In the genomic region with DNA sequence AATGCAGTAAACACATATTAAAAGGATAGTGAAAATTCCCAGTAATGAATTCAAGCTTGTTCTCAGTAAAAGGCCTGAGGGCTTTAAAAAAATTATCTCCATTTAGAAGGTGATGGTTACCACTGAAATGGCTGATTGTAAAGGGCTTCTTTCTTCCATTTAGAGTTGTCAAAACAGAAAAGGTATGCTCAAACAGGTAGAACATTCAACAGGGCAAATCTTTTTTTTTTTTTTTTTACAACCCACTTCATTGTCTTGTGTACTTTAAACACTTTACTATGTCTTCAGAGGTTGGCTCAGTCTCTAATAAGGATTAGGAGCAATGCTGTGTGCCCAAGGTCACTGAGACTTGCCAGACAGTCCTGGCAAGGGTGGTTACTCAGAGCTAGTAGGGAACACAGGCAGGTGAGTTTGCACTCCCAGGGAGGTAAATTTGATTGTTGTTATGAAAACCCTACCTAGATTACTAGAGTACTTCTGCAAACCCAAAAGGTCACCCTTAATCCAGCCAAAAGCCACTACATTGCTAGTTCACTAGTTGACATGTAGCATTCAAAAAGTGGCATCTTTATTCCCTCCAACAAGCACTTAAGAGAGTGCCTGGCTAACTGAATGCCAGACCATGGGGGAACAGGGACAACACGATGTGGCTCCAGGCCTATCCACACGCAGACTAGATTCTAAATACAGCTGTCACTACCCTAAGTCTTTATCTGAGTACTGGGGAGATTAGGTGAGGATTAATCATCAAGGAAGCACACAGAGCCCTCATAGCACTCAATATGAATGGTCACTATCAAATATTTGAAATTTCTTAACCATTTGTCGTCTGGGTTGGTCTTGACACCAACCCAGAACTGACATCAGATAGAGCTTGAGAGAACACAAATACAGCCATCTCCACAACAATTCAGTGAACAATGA, we compare ENCODE assay signal across 8 mouse cellular contexts. TPM values are rescaled to one million over a fixed set of nuclear protein-coding genes. Genes with fewer than 3 reads are reported as not detected.
DNase-seq lines count a peak whose midpoint lies in the region; ATAC-seq and TF ChIP-seq lines count a peak whose summit lies in the region.
"Had no signal": no experiment of that assay in that cellular context is flagged by ENCODE, and none has a peak within 500 bp of the region (broad histone marks: within the 10 kb centered on the region; RNA-seq: fewer than 3 reads in every experiment).

No protein-coding gene starts in this region.

- no peak overlapping the region; the same call in 1 of the 2 replicates for H3K9ac ChIP-seq in embryonic facial prominence, embryonic 14.5 days (ENCODE audit: low read depth, low read length)
- H3K9ac ChIP-seq in intestine, embryonic 15.5 days: 0 out of 2 replicates have a peak overlapping the region, but pooled peaks have one; percentile 8
- peak overlapping the region; percentile 80; the same call in 1 of the 2 replicates for H3K9ac ChIP-seq in neural tube, embryonic 15.5 days (replicated peaks)

- peak overlapping the region; percentile 84 for H3K4me3 ChIP-seq in left cerebral cortex, adult 2 months
- H3K4me3 ChIP-seq in embryonic facial prominence, embryonic 14.5 days (ENCODE audit: low read depth, low read length): peak overlapping the region; percentile 75; the same call in 1 of the 2 replicates
- no peak overlapping the region for H3K4me3 ChIP-seq in intestine, embryonic 15.5 days (replicated peaks)
- peak overlapping the region; percentile 81 for H3K4me3 ChIP-seq in neural tube, embryonic 15.5 days (replicated peaks)

- H3K36me3 ChIP-seq in embryonic facial prominence, embryonic 14.5 days (ENCODE audit: control insufficient read depth, insufficient read depth, low read length): no peaks in the 10 kb centered on the region
- H3K36me3 ChIP-seq in intestine, embryonic 15.5 days: no peaks in the 10 kb centered on the region
- H3K36me3 ChIP-seq in neural tube, embryonic 15.5 days: no peaks in the 10 kb centered on the region

- DNase-seq in left cerebral cortex, adult 2 months (ENCODE audit: extremely low spot score in 1 of 2, low spot score in 2 of 2): no peak
- DNase-seq in left cerebral cortex, postnatal 36 days (ENCODE audit: low spot score in 2 of 2): no peak
- DNase-seq in embryonic facial prominence, embryonic 14.5 days (ENCODE audit: low spot score): no peak
- no peak for DNase-seq in left cerebral cortex, adult 11 months (ENCODE audit: low spot score)
- DNase-seq in spleen, postnatal 10 days (ENCODE audit: low spot score in 2 of 2): no peak

- H3K27me3 ChIP-seq in embryonic facial prominence, embryonic 14.5 days (replicated peaks; ENCODE audit: control insufficient read depth, insufficient read depth, low read length): no peaks in the 10 kb centered on the region
- H3K27me3 ChIP-seq in intestine, embryonic 15.5 days (replicated peaks): peaks cover 14% of the 10 kb centered on the region
- no peaks in the 10 kb centered on the region for H3K27me3 ChIP-seq in neural tube, embryonic 15.5 days (replicated peaks)

- ATAC-seq in embryonic facial prominence, embryonic 14.5 days (ENCODE audit: low read depth): no peak
- ATAC-seq in intestine, embryonic 15.5 days: no peak
- ATAC-seq in neural tube, embryonic 15.5 days (ENCODE audit: low FRiP score): no peak

- H3K9me3 ChIP-seq in embryonic facial prominence, embryonic 14.5 days (ENCODE audit: control insufficient read depth, low read length): no peaks in the 10 kb centered on the region
- no peaks in the 10 kb centered on the region for H3K9me3 ChIP-seq in intestine, embryonic 15.5 days
- no peaks in the 10 kb centered on the region for H3K9me3 ChIP-seq in neural tube, embryonic 15.5 days (replicated peaks)

- intact Hi-C loops in left cerebral cortex, adult 2 months (cut with DNase I): loop anchor here (2.0 kb wide), 1 partner anchor 35 kb away; the partner anchor contains the start of gene Atp6v0c
- intact Hi-C loops in left cerebral cortex, postnatal 36 days (cut with DNase I): no loop called here

- peak overlapping the region; percentile 92 for H3K4me2 ChIP-seq in embryonic facial prominence, embryonic 14.5 days (ENCODE audit: low read depth, low read length)
- peak overlapping the region; percentile 96 for H3K4me2 ChIP-seq in intestine, embryonic 15.5 days (replicated peaks)
- peak overlapping the region; percentile 95 for H3K4me2 ChIP-seq in neural tube, embryonic 15.5 days

- H3K4me1 ChIP-seq in embryonic facial prominence, embryonic 14.5 days (ENCODE audit: control insufficient read depth, insufficient read depth, low read length): peaks cover 51% of the 10 kb centered on the region
- H3K4me1 ChIP-seq in intestine, embryonic 15.5 days (replicated peaks): peaks cover 67% of the 10 kb centered on the region
- peaks cover 86% of the 10 kb centered on the region for H3K4me1 ChIP-seq in neural tube, embryonic 15.5 days

- 74% methylated on average over 3 of the region's 3 CpGs for WGBS in embryonic facial prominence, embryonic 14.5 days
- 49% methylated on average over 3 of the region's 3 CpGs for WGBS in intestine, embryonic 15.5 days
- 79% methylated on average over 3 of the region's 3 CpGs for WGBS in neural tube, embryonic 15.5 days

- H3K27ac ChIP-seq in left cerebral cortex, adult 2 months: no peak overlapping the region
- no peak overlapping the region for H3K27ac ChIP-seq in embryonic facial prominence, embryonic 14.5 days (replicated peaks; ENCODE audit: low read depth, low read length)
- H3K27ac ChIP-seq in intestine, embryonic 15.5 days: peak overlapping the region; percentile 52; the same call in 1 of the 2 replicates
- H3K27ac ChIP-seq in neural tube, embryonic 15.5 days (replicated peaks): no peak overlapping the region
- H3K27ac ChIP-seq: kidney, postnatal 0 days had no signal

- TF ChIP-seq CTCF in left cerebral cortex, adult 2 months (IDR thresholded peaks at IDR 0.05): no peak

RNA-seq across cellular contexts. Expression of gene Tbc1d24, which starts 1.5 kb away (rescaled TPM):
- 10 to 100 TPM; 63.3 to 69.7 TPM for total RNA-seq in left cerebral cortex, adult 2 months (2021)
- total RNA-seq in left cerebral cortex, postnatal 36 days (2021): 10 to 100 TPM; 64.4 to 65.5 TPM
- polyA plus RNA-seq in embryonic facial prominence, embryonic 14.5 days (2014; fragmentation: Nextera tagmentation; extraction: Ambion mirVana): 4.6 and 6.4 TPM in 2 replicates
- polyA plus RNA-seq in intestine, embryonic 15.5 days (2015; fragmentation: Nextera tagmentation; extraction: Ambion mirVana): 4.7 and 5.9 TPM in 2 replicates
- 21.0 and 24.0 TPM in 2 replicates for polyA plus RNA-seq in neural tube, embryonic 15.5 days (2015; fragmentation: Nextera tagmentation; extraction: Ambion mirVana)

RNA-seq across cellular contexts. Expression of gene Ntn3, which starts 5.5 kb away (rescaled TPM):
- 10 to 100 TPM; 10.5 to 11.5 TPM for total RNA-seq in left cerebral cortex, adult 2 months (2021)
- 10 to 100 TPM; 10.0 to 10.4 TPM for total RNA-seq in left cerebral cortex, postnatal 36 days (2021)
- 9.6 and 10.7 TPM in 2 replicates for polyA plus RNA-seq in embryonic facial prominence, embryonic 14.5 days (2014; fragmentation: Nextera tagmentation; extraction: Ambion mirVana)
- 5.9 and 6.2 TPM in 2 replicates for polyA plus RNA-seq in intestine, embryonic 15.5 days (2015; fragmentation: Nextera tagmentation; extraction: Ambion mirVana)
- 5.9 and 6.0 TPM in 2 replicates for polyA plus RNA-seq in neural tube, embryonic 15.5 days (2015; fragmentation: Nextera tagmentation; extraction: Ambion mirVana)

RNA-seq across cellular contexts. Expression of gene Tedc2, which starts 16.8 kb away (rescaled TPM):
- 10 to 100 TPM; 10.8 to 11.0 TPM for total RNA-seq in left cerebral cortex, adult 2 months (2021)
- 10 to 100 TPM in 1 of 2 experiments, 1 to 10 TPM in 1; 9.4 to 14.2 TPM for total RNA-seq in left cerebral cortex, postnatal 36 days (2021)
- 9.2 and 9.9 TPM in 2 replicates for polyA plus RNA-seq in embryonic facial prominence, embryonic 14.5 days (2014; fragmentation: Nextera tagmentation; extraction: Ambion mirVana)
- 9.9 and 10.1 TPM in 2 replicates for polyA plus RNA-seq in intestine, embryonic 15.5 days (2015; fragmentation: Nextera tagmentation; extraction: Ambion mirVana)
- polyA plus RNA-seq in neural tube, embryonic 15.5 days (2015; fragmentation: Nextera tagmentation; extraction: Ambion mirVana): 8.8 and 10.7 TPM in 2 replicates

RNA-seq across cellular contexts. Expression of gene Atp6v0c, which starts 34.4 kb away (rescaled TPM):
- total RNA-seq in left cerebral cortex, adult 2 months (2021): 1,000 to 10,000 TPM; 1,211 to 1,240 TPM
- total RNA-seq in left cerebral cortex, postnatal 36 days (2021): 1,000 to 10,000 TPM; 1,241 to 1,448 TPM
- polyA plus RNA-seq in embryonic facial prominence, embryonic 14.5 days (2014; fragmentation: Nextera tagmentation; extraction: Ambion mirVana): 573 and 574 TPM in 2 replicates
- polyA plus RNA-seq in intestine, embryonic 15.5 days (2015; fragmentation: Nextera tagmentation; extraction: Ambion mirVana): 572 and 634 TPM in 2 replicates
- 1,457 and 1,659 TPM in 2 replicates for polyA plus RNA-seq in neural tube, embryonic 15.5 days (2015; fragmentation: Nextera tagmentation; extraction: Ambion mirVana)

RNA-seq across cellular contexts. Expression of gene Amdhd2, which starts 40.3 kb away (rescaled TPM):
- 10 to 100 TPM; 29.2 to 32.0 TPM for total RNA-seq in left cerebral cortex, adult 2 months (2021)
- 10 to 100 TPM; 29.1 to 29.5 TPM for total RNA-seq in left cerebral cortex, postnatal 36 days (2021)
- 28.3 and 33.3 TPM in 2 replicates for polyA plus RNA-seq in embryonic facial prominence, embryonic 14.5 days (2014; fragmentation: Nextera tagmentation; extraction: Ambion mirVana)
- 34.3 and 43.5 TPM in 2 replicates for polyA plus RNA-seq in intestine, embryonic 15.5 days (2015; fragmentation: Nextera tagmentation; extraction: Ambion mirVana)
- polyA plus RNA-seq in neural tube, embryonic 15.5 days (2015; fragmentation: Nextera tagmentation; extraction: Ambion mirVana): 35.7 and 37.8 TPM in 2 replicates
